Mouse (Mus musculus) midbrain, embryonic 14.5 days (tissue): Measurements from ENCODE around the gene Rbx1. TPM values are rescaled to one million over a fixed set of nuclear protein-coding genes. Genes with fewer than 3 reads are reported as not detected.
"Not testable (repeated sequence)": the region's sequence is repeated elsewhere in the genome, so short reads cannot be mapped to it uniquely, and the experiment has no call there.

Experiments used
- ATAC-seq: fragments of 200-750 bp; cut with Nextera tagmentation; 2 replicates; pipeline ENCODE4 v1.8.0; 2017; ENCODE audit warnings: moderate number of reproducible peaks, moderate library complexity; ENCODE audit not compliant: low FRiP score, low TSS enrichment
- DNase-seq: peaks from one replicate; pipeline ENCODE4 v3.0.0-alpha.2; 2015
- H3K27ac ChIP-seq: fragments of 300-500 bp; sonication (generic); replicated peaks from 2 replicates; pipeline ENCODE4 v1.5.1; 2014; ENCODE audit warnings: mild to moderate bottlenecking, low read depth, low read length, moderate library complexity
- H3K27me3 ChIP-seq: fragments of 300-500 bp; sonication (generic); 2 replicates; pipeline ENCODE4 v1.6.1; 2014; ENCODE audit warnings: low read length, control low read depth, mixed read lengths; ENCODE audit not compliant: control insufficient read depth, insufficient read depth
- H3K36me3 ChIP-seq: fragments of 300-500 bp; sonication (generic); 2 replicates; pipeline ENCODE4 v1.6.1; 2014; ENCODE audit warnings: low read length, control low read depth; ENCODE audit not compliant: control insufficient read depth, insufficient read depth
- H3K4me1 ChIP-seq: fragments of 300-500 bp; sonication (generic); 2 replicates; pipeline ENCODE4 v1.6.1; 2014; ENCODE audit warnings: mild to moderate bottlenecking, antibody characterized with exemption, low read length, control low read depth; ENCODE audit not compliant: control insufficient read depth, insufficient read depth
- H3K4me2 ChIP-seq: fragments of 300-500 bp; sonication (generic); 2 replicates; pipeline ENCODE4 v1.6.1; 2014; ENCODE audit warnings: mild to moderate bottlenecking, low read length, moderate library complexity
- H3K4me3 ChIP-seq: fragments of 300-500 bp; sonication (generic); replicated peaks from 2 replicates; pipeline ENCODE4 v1.5.1; 2014; ENCODE audit warnings: low read depth, low read length
- H3K9ac ChIP-seq: fragments of 300-500 bp; sonication (generic); replicated peaks from 2 replicates; pipeline ENCODE4 v1.6.1; 2014; ENCODE audit warnings: mild to moderate bottlenecking, low read length, moderate library complexity
- H3K9me3 ChIP-seq: fragments of 300-500 bp; sonication (generic); 2 replicates; pipeline ENCODE4 v1.6.1; 2016; ENCODE audit warnings: low read length, control low read depth, mixed read lengths; ENCODE audit not compliant: control insufficient read depth
- WGBS: fragments of 180-500 bp; shearing (Covaris S2); extraction: QIAGEN DNeasy Blood & Tissue Kit; methylation state at CpG from one replicate; pipeline ENCODE4 v1.1.7; 2014; 5-methylcytosine and 5-hydroxymethylcytosine counted together
- polyA plus RNA-seq: library from polyadenylated mRNA; unstranded; fragments of >200 nt; fragmentation: Nextera tagmentation; extraction: Ambion mirVana; gene quantifications from 2 replicates; pipeline ENCODE4 v1.2.1, GENCODE M21; 2014

The Rbx1 gene
- polyA plus RNA-seq: 500 and 547 TPM in 2 replicates

DNA sequence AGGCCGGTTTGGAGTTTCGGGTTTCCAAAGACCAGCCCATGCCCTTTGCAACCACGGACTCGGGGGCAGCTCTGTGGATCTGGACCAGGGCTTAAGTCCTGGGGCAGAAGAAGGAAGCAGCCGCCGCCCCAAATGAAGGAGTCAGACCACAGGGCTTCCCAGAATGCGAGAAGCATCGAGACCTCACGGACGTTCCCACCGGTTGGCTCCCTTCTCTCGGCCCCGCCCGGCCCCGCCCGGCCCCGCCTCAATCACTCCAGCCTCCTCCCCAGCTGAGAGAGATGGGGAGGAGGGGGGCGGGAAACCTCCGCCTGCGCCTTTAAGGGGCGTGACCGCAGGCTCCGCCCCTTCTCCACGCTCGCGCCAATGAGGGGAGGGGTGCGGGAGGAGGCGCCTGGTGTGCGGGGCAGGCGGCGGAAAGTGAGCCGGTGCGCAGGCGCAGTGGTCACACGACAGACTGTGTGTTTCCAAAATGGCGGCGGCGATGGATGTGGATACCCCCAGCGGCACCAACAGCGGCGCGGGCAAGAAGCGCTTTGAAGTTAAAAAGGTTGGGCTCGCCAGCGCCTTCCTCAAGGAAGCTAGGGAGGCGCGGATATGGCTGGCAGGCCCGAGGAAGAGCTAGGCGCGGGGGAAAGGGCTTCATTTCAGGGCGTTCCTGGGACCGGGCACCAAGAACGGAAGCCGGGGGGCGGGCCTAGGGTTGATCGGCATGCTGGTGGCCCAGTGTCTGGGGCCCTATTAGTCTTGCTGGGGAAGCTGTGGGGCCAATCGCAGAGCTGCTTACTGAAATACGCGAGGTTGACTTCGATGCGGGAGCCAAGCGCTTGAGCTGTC, at the start of gene Rbx1:
Gene Rbx1, plus strand, starts transcription at position 396 of the 837 bp plus-strand sequence.
- H3K27ac ChIP-seq: peak within 1 kb of the TSS; percentile 91
- no peaks in the 10 kb centered on the region for H3K27me3 ChIP-seq
- H3K4me2 ChIP-seq: peak within 1 kb of the TSS; percentile 76
- H3K36me3 ChIP-seq: peaks cover 17% of the 10 kb centered on the region
- no peaks in the 10 kb centered on the region; the same call in 1 of the 2 replicates for H3K9me3 ChIP-seq
- H3K9ac ChIP-seq: peak within 1 kb of the TSS; percentile 71
- peaks cover 15% of the 10 kb centered on the region for H3K4me1 ChIP-seq
- DNase-seq: peak; percentile 99
- ATAC-seq: peak; percentile 99
- H3K4me3 ChIP-seq: peak within 1 kb of the TSS; percentile 63
- 1% methylated on average over 62 of the region's 62 CpGs for WGBS

- peak; percentile 9 for DNase-seq
- not testable (repeated sequence) for H3K36me3 ChIP-seq, H3K4me1 ChIP-seq, H3K4me3 ChIP-seq, ATAC-seq, H3K27ac ChIP-seq, H3K27me3 ChIP-seq, H3K9ac ChIP-seq, H3K9me3 ChIP-seq
- H3K4me2 ChIP-seq: peak overlapping the region; percentile 37
- 6% methylated on average over 22 of the region's 22 CpGs for WGBS
Observed at GRCm38 (mm10) chr15:81416763-81417310, 49.3 kb upstream of the Rbx1 start.

- H3K9ac ChIP-seq: no peak overlapping the region
- no peak overlapping the region for H3K4me2 ChIP-seq
- no peaks in the 10 kb centered on the region for H3K4me1 ChIP-seq
- no peaks in the 10 kb centered on the region for H3K9me3 ChIP-seq
- no peaks in the 10 kb centered on the region for H3K27me3 ChIP-seq
- DNase-seq (no peak), ATAC-seq (no peak)
- H3K36me3 ChIP-seq: 0 out of 2 replicates have a peak, but pooled peaks cover 6% of the 10 kb centered on the region
- no peak overlapping the region for H3K27ac ChIP-seq
- WGBS: 96% methylated on average over 4 of the region's 4 CpGs
- H3K4me3 ChIP-seq: no peak overlapping the region
Observed at GRCm38 (mm10) chr15:81418065-81418464, 48.0 kb upstream of the Rbx1 start.

DNA sequence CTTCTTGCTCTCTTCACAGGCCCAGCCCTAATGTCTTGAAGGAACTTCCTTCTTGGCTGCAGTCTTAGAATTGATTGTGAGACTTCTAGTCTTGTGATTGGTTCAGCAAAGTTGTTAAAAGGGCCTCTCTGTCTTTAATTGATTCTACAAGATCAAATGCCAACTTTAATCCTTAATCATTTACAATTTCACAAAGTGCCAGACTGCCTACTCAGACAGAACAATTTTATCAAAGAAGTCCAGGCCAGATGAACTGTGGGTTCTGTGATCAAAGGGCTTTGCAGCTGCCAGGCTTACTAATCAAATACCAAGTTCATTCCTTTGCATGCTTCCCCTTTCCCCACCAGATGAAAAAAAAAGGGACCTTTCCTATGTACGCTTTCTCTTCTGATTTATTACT, 44.6 kb upstream of the Rbx1 start:
- Histone ChIP-seq H3K4me1 (no peaks in the 10 kb centered on the region), H3K27me3 (no peaks in the 10 kb centered on the region), H3K9ac (no peak overlapping the region), H3K4me2 (no peak overlapping the region), H3K27ac (no peak overlapping the region), H3K36me3 (0 out of 2 replicates have a peak, but pooled peaks cover 2% of the 10 kb centered on the region), H3K4me3 (no peak overlapping the region), H3K9me3 (no peaks in the 10 kb centered on the region)
- ATAC-seq: no peak
- peak; percentile 0 for DNase-seq
- 78% methylated on average over 1 of the region's 1 CpGs for WGBS

DNA sequence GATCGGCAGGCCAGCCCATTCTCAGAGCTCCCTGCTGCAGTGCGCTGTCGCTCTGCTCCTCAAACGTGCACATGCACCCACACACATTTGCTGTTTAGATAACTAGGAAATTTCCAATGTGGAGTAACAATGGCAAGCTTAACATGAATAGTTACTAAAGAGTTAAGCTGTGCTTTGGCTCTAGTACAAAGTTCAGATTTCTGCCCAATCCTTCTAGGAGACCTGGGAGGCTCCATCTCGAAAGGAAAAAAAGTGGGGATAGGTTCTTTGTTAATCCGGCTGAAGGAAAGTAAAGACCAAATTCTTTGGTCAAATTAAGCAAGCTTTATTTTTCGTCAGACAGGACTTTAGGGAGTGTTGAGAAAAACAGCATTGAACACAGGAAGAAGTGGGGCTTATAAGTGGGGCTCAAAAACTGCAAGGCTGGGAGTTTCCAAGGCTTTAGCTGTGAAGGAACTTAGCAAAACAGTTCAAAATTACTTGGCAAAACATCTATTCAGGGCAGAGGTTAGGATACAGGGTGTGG, 43.9 kb upstream of the Rbx1 start:
- H3K36me3 ChIP-seq: 0 out of 2 replicates have a peak, but pooled peaks cover 4% of the 10 kb centered on the region
- no peaks in the 10 kb centered on the region for H3K9me3 ChIP-seq
- H3K4me1 ChIP-seq: no peaks in the 10 kb centered on the region
- WGBS: 73% methylated on average over 7 of the region's 7 CpGs
- no peak overlapping the region for H3K9ac ChIP-seq
- H3K27ac ChIP-seq: no peak overlapping the region
- H3K4me3 ChIP-seq: no peak overlapping the region
- no peak for ATAC-seq
- H3K27me3 ChIP-seq: no peaks in the 10 kb centered on the region
- H3K4me2 ChIP-seq: no peak overlapping the region
- no peak for DNase-seq

- H3K4me3 ChIP-seq: no peak overlapping the region
- no peak overlapping the region for H3K9ac ChIP-seq
- no peak overlapping the region for H3K4me2 ChIP-seq
- no peaks in the 10 kb centered on the region for H3K4me1 ChIP-seq
- 79% methylated on average over 3 of the region's 3 CpGs for WGBS
- ATAC-seq (no peak), DNase-seq (no peak)
- H3K9me3 ChIP-seq: no peaks in the 10 kb centered on the region
- H3K36me3 ChIP-seq: peaks cover 18% of the 10 kb centered on the region
- no peaks in the 10 kb centered on the region for H3K27me3 ChIP-seq
- H3K27ac ChIP-seq: no peak overlapping the region
Observed at GRCm38 (mm10) chr15:81425311-81425710, 40.8 kb upstream of the Rbx1 start.

- ATAC-seq (no peak), DNase-seq (no peak)
- H3K4me2 ChIP-seq: no peak overlapping the region
- no peaks in the 10 kb centered on the region for H3K9me3 ChIP-seq
- 95% methylated on average over 2 of the region's 2 CpGs for WGBS
- H3K4me1 ChIP-seq: no peaks in the 10 kb centered on the region
- no peaks in the 10 kb centered on the region for H3K27me3 ChIP-seq
- H3K4me3 ChIP-seq: no peak overlapping the region
- no peak overlapping the region for H3K9ac ChIP-seq
- H3K36me3 ChIP-seq: peaks cover 40% of the 10 kb centered on the region
- H3K27ac ChIP-seq: no peak overlapping the region
Observed at GRCm38 (mm10) chr15:81427947-81428346, 38.1 kb upstream of the Rbx1 start.

DNA sequence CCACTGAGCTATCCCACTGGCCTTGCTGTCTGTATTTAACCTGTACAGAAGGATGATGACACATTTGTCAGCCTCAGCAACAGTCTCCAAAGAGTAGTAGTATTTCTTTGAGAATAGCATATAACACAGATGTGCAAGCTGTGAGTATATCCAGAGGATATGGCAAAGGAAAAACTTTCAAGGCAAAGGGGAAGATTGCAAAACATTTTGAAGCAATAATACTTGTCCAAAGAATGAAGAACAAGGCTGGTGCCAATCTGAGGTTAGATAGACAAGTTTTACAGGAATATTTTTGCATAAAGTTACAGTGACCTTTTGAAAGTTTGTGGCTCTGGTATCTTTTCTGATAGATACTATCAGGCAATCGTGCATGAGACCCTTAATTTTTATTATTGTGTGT, 34.9 kb upstream of the Rbx1 start:
- no peaks in the 10 kb centered on the region for H3K27me3 ChIP-seq
- no peaks in the 10 kb centered on the region for H3K4me1 ChIP-seq
- no peak overlapping the region for H3K9ac ChIP-seq
- 84% methylated on average over 1 of the region's 1 CpGs for WGBS
- H3K4me2 ChIP-seq: no peak overlapping the region
- no peak for ATAC-seq
- peaks cover 37% of the 10 kb centered on the region for H3K36me3 ChIP-seq
- no peak overlapping the region for H3K4me3 ChIP-seq
- no peaks in the 10 kb centered on the region for H3K9me3 ChIP-seq
- H3K27ac ChIP-seq: no peak overlapping the region
- no peak for DNase-seq
